8 mouse cellular contexts compared by ENCODE assay signal in genomic region chr5:24686176-24686575, GRCm38 (mm10). TPM values are rescaled to one million over a fixed set of nuclear protein-coding genes. Genes with fewer than 3 reads are reported as not detected.
DNase-seq lines count a peak whose midpoint lies in the region; ATAC-seq and TF ChIP-seq lines count a peak whose summit lies in the region.

No protein-coding gene starts in this region.

- H3K4me3 ChIP-seq in left cerebral cortex, adult 2 months = peak overlapping the region; percentile 80
- H3K4me3 ChIP-seq in forebrain, embryonic 13.5 days = peak overlapping the region; percentile 77
- peak overlapping the region; percentile 99 for H3K4me3 ChIP-seq in limb, embryonic 15.5 days
- H3K4me3 ChIP-seq in olfactory bulb, adult 2 months (ENCODE audit: insufficient read depth, low read depth, low read length) = peak overlapping the region; percentile 72

- intact Hi-C loops in left cerebral cortex, adult 2 months (cut with DNase I) = no loop called here
- intact Hi-C loops in left cerebral cortex, postnatal 25 days (cut with DNase I) = no loop called here

- H3K4me2 ChIP-seq in forebrain, embryonic 13.5 days = peak overlapping the region; percentile 66
- H3K4me2 ChIP-seq in limb, embryonic 15.5 days = peak overlapping the region; percentile 52

- H3K27ac ChIP-seq in left cerebral cortex, adult 2 months = peak overlapping the region; percentile 92
- peak overlapping the region; percentile 94 for H3K27ac ChIP-seq in forebrain, embryonic 13.5 days
- H3K27ac ChIP-seq in limb, embryonic 15.5 days = peak overlapping the region; percentile 98
- peak overlapping the region; percentile 62; the same call in 1 of the 2 replicates for H3K27ac ChIP-seq in olfactory bulb, adult 2 months (ENCODE audit: insufficient read depth, low read depth, low read length)

- H3K27me3 ChIP-seq in Patski = no peaks in the 10 kb centered on the region
- no peaks in the 10 kb centered on the region for H3K27me3 ChIP-seq in forebrain, embryonic 13.5 days
- H3K27me3 ChIP-seq in limb, embryonic 15.5 days = no peaks in the 10 kb centered on the region

- no peak for TF ChIP-seq CTCF in left cerebral cortex, adult 2 months (IDR thresholded peaks at IDR 0.05)
- TF ChIP-seq CTCF in Patski (IDR thresholded peaks at IDR 0.05) = no peak
- TF ChIP-seq CTCF in olfactory bulb, adult 2 months (IDR thresholded peaks at IDR 0.05; ENCODE audit: insufficient read depth, low read depth, low read length) = no peak

- H3K4me1 ChIP-seq in forebrain, embryonic 13.5 days = peaks cover 19% of the 10 kb centered on the region
- H3K4me1 ChIP-seq in limb, embryonic 15.5 days = peaks cover 11% of the 10 kb centered on the region; the same call in 1 of the 2 replicates
- H3K4me1 ChIP-seq in olfactory bulb, adult 2 months (ENCODE audit: control insufficient read depth, insufficient read depth, low read length) = peaks cover 14% of the 10 kb centered on the region

- peak overlapping the region; percentile 83 for H3K9ac ChIP-seq in forebrain, embryonic 13.5 days
- peak overlapping the region; percentile 80 for H3K9ac ChIP-seq in limb, embryonic 15.5 days

- ATAC-seq in Patski = peak; percentile 20
- peak; percentile 23 for ATAC-seq in forebrain, embryonic 13.5 days
- ATAC-seq in limb, embryonic 15.5 days (ENCODE audit: insufficient number of reproducible peaks, low FRiP score, low TSS enrichment, low read depth) = no peak

- H3K9me3 ChIP-seq in forebrain, embryonic 13.5 days (replicated peaks) = no peaks in the 10 kb centered on the region
- no peaks in the 10 kb centered on the region for H3K9me3 ChIP-seq in limb, embryonic 15.5 days

- POLR2A ChIA-PET in Patski (lab: Charles Lee) = interaction anchor here (0.6 to 0.9 kb wide), 3 partner anchors 9 to 321 kb away, joined by 3 read pairs; no protein-coding TSS in a partner anchor

- CTCF ChIA-PET in Patski (lab: Charles Lee) = interaction anchor here (1.3 to 1.6 kb wide), 3 partner anchors 63 to 324 kb away, joined by 3 to 5 read pairs (median 4); no protein-coding TSS in a partner anchor

- under 1% methylated on average over 15 of the region's 15 CpGs for WGBS in forebrain, embryonic 13.5 days
- 2% methylated on average over 15 of the region's 15 CpGs for WGBS in limb, embryonic 15.5 days
- under 1% methylated on average over 15 of the region's 15 CpGs for WGBS in olfactory bulb, adult 2 months

- TF ChIP-seq POLR2A in olfactory bulb, adult 2 months (IDR thresholded peaks at IDR 0.05; ENCODE audit: insufficient read depth, low read depth, low read length) = no peak

- H3K36me3 ChIP-seq in forebrain, embryonic 13.5 days (ENCODE audit: poor library complexity, severe bottlenecking) = peaks cover 19% of the 10 kb centered on the region
- peaks cover 19% of the 10 kb centered on the region for H3K36me3 ChIP-seq in limb, embryonic 15.5 days

- no peak for DNase-seq in left cerebral cortex, adult 2 months (ENCODE audit: extremely low spot score in 1 of 2, low spot score in 2 of 2)
- DNase-seq in left cerebral cortex, postnatal 25 days (ENCODE audit: low spot score in 2 of 2) = no peak
- no peak for DNase-seq in Patski (ENCODE audit: low read depth, low spot score)
- DNase-seq in ovary, postnatal 36 days (ENCODE audit: low spot score) = no peak
- DNase-seq in cerebellum, postnatal 10 days = no peak

- in situ Hi-C loops in Patski (cut with MboI; ENCODE audit: low pct_unique_long_range_greater_than_20kb) = no loop called here

RNA-seq across cellular contexts. Expression of gene Nub1, which starts 0.8 kb away (rescaled TPM):
- total RNA-seq in left cerebral cortex, adult 2 months (2021) = 10 to 100 TPM; 74.2 to 77.3 TPM
- total RNA-seq in left cerebral cortex, postnatal 25 days (2021) = 10 to 100 TPM; 70.2 to 76.1 TPM
- 85.2 TPM for polyA plus RNA-seq in Patski (2021)
- 40.5 and 40.9 TPM in 2 replicates for polyA plus RNA-seq in forebrain, embryonic 13.5 days (2015; fragmentation: Nextera tagmentation; extraction: Ambion mirVana)
- polyA plus RNA-seq in limb, embryonic 15.5 days (2015; fragmentation: Nextera tagmentation; extraction: Ambion mirVana) = 31.3 and 32.9 TPM in 2 replicates
- polyA plus RNA-seq in olfactory bulb, adult 2 months (2012; ENCODE audit: insufficient read depth, insufficient read length, low replicate concordance, missing spikeins) = not detected in 2 replicates

RNA-seq across cellular contexts. Expression of gene Wdr86, which starts 44.4 kb away (rescaled TPM):
- under 1 TPM; 0.37 to 0.86 TPM for total RNA-seq in left cerebral cortex, adult 2 months (2021)
- total RNA-seq in left cerebral cortex, postnatal 25 days (2021) = 1 to 10 TPM in 1 of 2 experiments, under 1 TPM in 1; 0.94 to 1.2 TPM
- polyA plus RNA-seq in Patski (2021) = not detected
- polyA plus RNA-seq in forebrain, embryonic 13.5 days (2015; fragmentation: Nextera tagmentation; extraction: Ambion mirVana) = 2.6 and 3.0 TPM in 2 replicates
- 16.8 and 18.4 TPM in 2 replicates for polyA plus RNA-seq in limb, embryonic 15.5 days (2015; fragmentation: Nextera tagmentation; extraction: Ambion mirVana)
- not detected in 2 replicates for polyA plus RNA-seq in olfactory bulb, adult 2 months (2012; ENCODE audit: insufficient read depth, insufficient read length, low replicate concordance, missing spikeins)
